Mouse (Mus musculus): Measurements from ENCODE around the gene Polr3c. TPM values are rescaled to one million over a fixed set of nuclear protein-coding genes. Genes with fewer than 3 reads are reported as not detected.

Gene Polr3c
- polyA plus RNA-seq, 1 experiment from 2014 or later, result 28.1 TPM

GRCm38 (mm10) chr3:96684822-96685156 is 42.6 kb downstream of the Polr3c start:
- DNase-seq (ENCODE audit: low spot score), result no peak
- no peak overlapping the region for H3K9ac ChIP-seq
- H3K4me2 ChIP-seq (replicated peaks), result peak overlapping the region; percentile 44
- ATAC-seq (ENCODE audit: low FRiP score), result no peak
- no peaks in the 10 kb centered on the region for H3K4me1 ChIP-seq (replicated peaks; ENCODE audit: control insufficient read depth, insufficient read depth, low read length)
- WGBS, result 37% methylated on average over 28 of the region's 28 CpGs
- peaks cover 15% of the 10 kb centered on the region; the same call in 1 of the 2 replicates for H3K27me3 ChIP-seq (ENCODE audit: control insufficient read depth, insufficient read depth, low read length)
- no peaks in the 10 kb centered on the region for H3K9me3 ChIP-seq (ENCODE audit: control insufficient read depth, low read length)
- H3K36me3 ChIP-seq (replicated peaks; ENCODE audit: control insufficient read depth, insufficient read depth), result no peaks in the 10 kb centered on the region
- peak overlapping the region; percentile 13; the same call in 1 of the 2 replicates for H3K4me3 ChIP-seq (replicated peaks; ENCODE audit: low read length)
- H3K27ac ChIP-seq, result no peak overlapping the region

- Histone ChIP-seq H3K36me3 (replicated peaks; ENCODE audit: control insufficient read depth, insufficient read depth) (no peaks in the 10 kb centered on the region), H3K4me1 (replicated peaks; ENCODE audit: control insufficient read depth, insufficient read depth, low read length) (no peaks in the 10 kb centered on the region), H3K4me2 (replicated peaks) (peak overlapping the region; percentile 44), H3K9me3 (ENCODE audit: control insufficient read depth, low read length) (no peaks in the 10 kb centered on the region), H3K4me3 (replicated peaks; ENCODE audit: low read length) (peak overlapping the region; percentile 13; the same call in 1 of the 2 replicates), H3K27ac (no peak overlapping the region), H3K27me3 (ENCODE audit: control insufficient read depth, insufficient read depth, low read length) (peaks cover 15% of the 10 kb centered on the region; the same call in 1 of the 2 replicates), H3K9ac (no peak overlapping the region)
- DNase-seq (ENCODE audit: low spot score) (no peak), ATAC-seq (ENCODE audit: low FRiP score) (no peak)
- 64% methylated on average over 17 of the region's 17 CpGs for WGBS
Observed at GRCm38 (mm10) chr3:96684151-96684821, 43.1 kb downstream of the Polr3c start.

- WGBS, result 82% methylated on average over 3 of the region's 3 CpGs
- no peaks in the 10 kb centered on the region for H3K9me3 ChIP-seq (ENCODE audit: control insufficient read depth, low read length)
- H3K27ac ChIP-seq, result no peak overlapping the region
- ATAC-seq (ENCODE audit: low FRiP score) (no peak), DNase-seq (ENCODE audit: low spot score) (no peak)
- H3K4me1 ChIP-seq (replicated peaks; ENCODE audit: control insufficient read depth, insufficient read depth, low read length), result no peaks in the 10 kb centered on the region
- no peak overlapping the region for H3K4me3 ChIP-seq (replicated peaks; ENCODE audit: low read length)
- no peaks in the 10 kb centered on the region for H3K36me3 ChIP-seq (replicated peaks; ENCODE audit: control insufficient read depth, insufficient read depth)
- no peak overlapping the region for H3K4me2 ChIP-seq (replicated peaks)
- H3K9ac ChIP-seq, result no peak overlapping the region
- peaks cover 15% of the 10 kb centered on the region; the same call in 1 of the 2 replicates for H3K27me3 ChIP-seq (ENCODE audit: control insufficient read depth, insufficient read depth, low read length)
Observed at GRCm38 (mm10) chr3:96683496-96683895, 43.9 kb downstream of the Polr3c start.

- peak; percentile 21; the same call in 1 of the 2 replicates for ATAC-seq (ENCODE audit: low FRiP score)
- WGBS, result 18% methylated on average over 12 of the region's 12 CpGs
Observed at GRCm38 (mm10) chr3:96680269-96680956, 47.0 kb downstream of the Polr3c start.

GRCm38 (mm10) chr3:96679159-96679674 is 48.2 kb downstream of the Polr3c start:
- Histone ChIP-seq H3K4me2 (replicated peaks) (no peak overlapping the region), H3K4me3 (replicated peaks; ENCODE audit: low read length) (no peak overlapping the region), H3K4me1 (replicated peaks; ENCODE audit: control insufficient read depth, insufficient read depth, low read length) (no peaks in the 10 kb centered on the region), H3K27ac (no peak overlapping the region), H3K27me3 (ENCODE audit: control insufficient read depth, insufficient read depth, low read length) (peaks cover 5% of the 10 kb centered on the region; the same call in 1 of the 2 replicates), H3K9ac (no peak overlapping the region), H3K9me3 (ENCODE audit: control insufficient read depth, low read length) (no peaks in the 10 kb centered on the region), H3K36me3 (replicated peaks; ENCODE audit: control insufficient read depth, insufficient read depth) (no peaks in the 10 kb centered on the region)
- DNase-seq (ENCODE audit: low spot score), result no peak
- 23% methylated on average over 5 of the region's 5 CpGs for WGBS
- no peak for ATAC-seq (ENCODE audit: low FRiP score)

More at GRCm38 (mm10) chr3:96680269-96680956, 47.0 kb downstream of the Polr3c start:
- Histone ChIP-seq H3K4me3 (replicated peaks; ENCODE audit: low read length) (no peak overlapping the region), H3K4me2 (replicated peaks) (no peak overlapping the region), H3K9ac (no peak overlapping the region), H3K9me3 (ENCODE audit: control insufficient read depth, low read length) (no peaks in the 10 kb centered on the region), H3K36me3 (replicated peaks; ENCODE audit: control insufficient read depth, insufficient read depth) (no peaks in the 10 kb centered on the region), H3K27ac (no peak overlapping the region), H3K27me3 (ENCODE audit: control insufficient read depth, insufficient read depth, low read length) (peaks cover 12% of the 10 kb centered on the region; the same call in 1 of the 2 replicates), H3K4me1 (replicated peaks; ENCODE audit: control insufficient read depth, insufficient read depth, low read length) (no peaks in the 10 kb centered on the region)
- no peak for DNase-seq (ENCODE audit: low spot score)

- Histone ChIP-seq H3K4me1 (replicated peaks; ENCODE audit: control insufficient read depth, insufficient read depth, low read length) (no peaks in the 10 kb centered on the region), H3K27ac (no peak overlapping the region), H3K9ac (no peak overlapping the region), H3K4me2 (replicated peaks) (no peak overlapping the region), H3K36me3 (replicated peaks; ENCODE audit: control insufficient read depth, insufficient read depth) (no peaks in the 10 kb centered on the region), H3K4me3 (replicated peaks; ENCODE audit: low read length) (no peak overlapping the region), H3K27me3 (ENCODE audit: control insufficient read depth, insufficient read depth, low read length) (no peaks in the 10 kb centered on the region), H3K9me3 (ENCODE audit: control insufficient read depth, low read length) (no peaks in the 10 kb centered on the region)
- DNase-seq (ENCODE audit: low spot score) (no peak), ATAC-seq (ENCODE audit: low FRiP score) (no peak)
- WGBS, result 61% methylated on average over 7 of the region's 7 CpGs
Observed at GRCm38 (mm10) chr3:96678456-96678855, 49.0 kb downstream of the Polr3c start.

- Histone ChIP-seq H3K27me3 (ENCODE audit: control insufficient read depth, insufficient read depth, low read length) (peaks cover 4% of the 10 kb centered on the region; the same call in 1 of the 2 replicates), H3K36me3 (replicated peaks; ENCODE audit: control insufficient read depth, insufficient read depth) (no peaks in the 10 kb centered on the region), H3K4me1 (replicated peaks; ENCODE audit: control insufficient read depth, insufficient read depth, low read length) (no peaks in the 10 kb centered on the region), H3K4me2 (replicated peaks) (no peak overlapping the region), H3K4me3 (replicated peaks; ENCODE audit: low read length) (no peak overlapping the region), H3K9me3 (ENCODE audit: control insufficient read depth, low read length) (no peaks in the 10 kb centered on the region), H3K9ac (no peak overlapping the region), H3K27ac (no peak overlapping the region)
- WGBS, result 28% methylated on average over 3 of the region's 3 CpGs
- ATAC-seq (ENCODE audit: low FRiP score) (no peak), DNase-seq (ENCODE audit: low spot score) (no peak)
Observed at GRCm38 (mm10) chr3:96675690-96676089, 51.7 kb downstream of the Polr3c start.

GRCm38 (mm10) chr3:96675171-96675570 is 52.3 kb downstream of the Polr3c start:
- Histone ChIP-seq H3K4me1 (replicated peaks; ENCODE audit: control insufficient read depth, insufficient read depth, low read length) (no peaks in the 10 kb centered on the region; the same call in 1 of the 2 replicates), H3K9me3 (ENCODE audit: control insufficient read depth, low read length) (no peaks in the 10 kb centered on the region), H3K27ac (no peak overlapping the region), H3K4me2 (replicated peaks) (no peak overlapping the region), H3K27me3 (ENCODE audit: control insufficient read depth, insufficient read depth, low read length) (peaks cover 9% of the 10 kb centered on the region; the same call in 1 of the 2 replicates), H3K36me3 (replicated peaks; ENCODE audit: control insufficient read depth, insufficient read depth) (no peaks in the 10 kb centered on the region), H3K4me3 (replicated peaks; ENCODE audit: low read length) (no peak overlapping the region), H3K9ac (no peak overlapping the region)
- ATAC-seq (ENCODE audit: low FRiP score), result no peak
- 83% methylated on average over 3 of the region's 3 CpGs for WGBS
- DNase-seq (ENCODE audit: low spot score), result no peak

- Histone ChIP-seq H3K9me3 (ENCODE audit: control insufficient read depth, low read length) (no peaks in the 10 kb centered on the region), H3K27ac (no peak overlapping the region), H3K4me1 (replicated peaks; ENCODE audit: control insufficient read depth, insufficient read depth, low read length) (no peaks in the 10 kb centered on the region; the same call in 1 of the 2 replicates), H3K27me3 (ENCODE audit: control insufficient read depth, insufficient read depth, low read length) (peaks cover 9% of the 10 kb centered on the region; the same call in 1 of the 2 replicates), H3K36me3 (replicated peaks; ENCODE audit: control insufficient read depth, insufficient read depth) (no peaks in the 10 kb centered on the region), H3K4me3 (replicated peaks; ENCODE audit: low read length) (no peak overlapping the region), H3K9ac (no peak overlapping the region), H3K4me2 (replicated peaks) (no peak overlapping the region)
- WGBS, result 64% methylated on average over 8 of the region's 8 CpGs
- DNase-seq (ENCODE audit: low spot score) (no peak), ATAC-seq (ENCODE audit: low FRiP score) (no peak)
Observed at GRCm38 (mm10) chr3:96674442-96674841, 53.0 kb downstream of the Polr3c start.

Data from hindbrain, embryonic 14.5 days (tissue).